Mouse (Mus musculus): ENCODE measurements at regions not wholly inside any gene's neighbourhood (a gene's known extent, or its start where the extent isn't known, plus 50 kb on each side); places are given as distances from the start of the nearest gene placed in this dataset.

DNA sequence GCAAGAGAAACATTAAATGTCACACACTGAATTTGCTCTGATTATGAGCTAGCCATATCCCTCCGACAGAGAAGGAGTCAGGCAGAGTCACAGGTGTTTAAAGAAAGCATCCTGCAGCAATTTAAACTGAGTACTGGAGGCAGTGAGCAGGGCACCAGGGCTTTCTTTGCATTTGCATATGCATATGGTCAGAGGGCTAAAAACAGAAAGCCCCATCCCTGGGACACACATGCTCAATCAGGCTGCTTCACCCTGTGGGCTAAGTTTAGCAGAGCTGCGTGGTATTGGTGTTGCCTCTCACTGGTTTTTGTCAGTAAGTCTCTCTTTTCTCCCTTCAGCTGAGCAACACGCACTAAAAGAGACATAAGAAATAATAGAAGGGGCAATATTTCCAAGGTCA, 289.9 kb upstream of the Rps6ka3 start:
- Histone ChIP-seq H3K9me3 (replicated peaks; ENCODE audit: control insufficient read depth, low read length, poor library complexity, severe bottlenecking) (no peaks in the 10 kb centered on the region), H3K4me1 (ENCODE audit: control insufficient read depth, insufficient read depth, low read length) (peaks cover 6% of the 10 kb centered on the region), H3K36me3 (ENCODE audit: control insufficient read depth, insufficient read depth, low read length) (no peaks in the 10 kb centered on the region), H3K9ac (ENCODE audit: low read depth, low read length) (no peak overlapping the region), H3K4me3 (ENCODE audit: low read depth, low read length) (no peak overlapping the region), H3K27me3 (ENCODE audit: control insufficient read depth, insufficient read depth, low read depth, low read length) (no peaks in the 10 kb centered on the region; the same call in 1 of the 2 replicates), H3K27ac (ENCODE audit: low read length) (no peak overlapping the region), H3K4me2 (ENCODE audit: low read length) (no peak overlapping the region)
- 40% methylated on average over 3 of the region's 3 CpGs for whole genome bisulfite sequencing
- no peak for ATAC-seq

DNA sequence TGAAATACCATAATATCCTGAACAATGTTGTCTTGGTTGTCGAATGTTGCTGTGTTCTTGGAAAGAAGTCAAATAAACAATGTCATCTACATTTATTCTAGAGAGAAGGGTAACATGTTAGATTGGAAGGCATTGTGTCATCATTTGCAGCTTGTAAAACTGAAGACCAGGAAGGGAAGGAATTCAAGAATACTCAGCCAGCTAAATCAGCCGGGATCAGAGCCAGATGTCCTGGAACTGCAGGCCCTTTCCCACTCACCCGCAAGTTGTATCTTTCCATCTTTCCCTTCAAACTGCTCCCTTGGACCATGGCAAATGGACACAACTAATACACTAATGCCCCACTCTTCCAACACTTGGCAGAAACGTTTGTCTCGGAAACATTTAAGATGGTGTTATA, 288.7 kb upstream of the Rps6ka3 start:
- WGBS: 41% methylated on average over 5 of the region's 5 CpGs
- Histone ChIP-seq H3K36me3 (ENCODE audit: control insufficient read depth, insufficient read depth, low read length) (no peaks in the 10 kb centered on the region), H3K4me1 (ENCODE audit: control insufficient read depth, insufficient read depth, low read length) (peaks cover 6% of the 10 kb centered on the region), H3K4me2 (ENCODE audit: low read length) (peak overlapping the region; percentile 44; the same call in 1 of the 2 replicates), H3K9me3 (replicated peaks; ENCODE audit: control insufficient read depth, low read length, poor library complexity, severe bottlenecking) (no peaks in the 10 kb centered on the region), H3K9ac (ENCODE audit: low read depth, low read length) (no peak overlapping the region), H3K4me3 (ENCODE audit: low read depth, low read length) (no peak overlapping the region), H3K27me3 (ENCODE audit: control insufficient read depth, insufficient read depth, low read depth, low read length) (no peaks in the 10 kb centered on the region; the same call in 1 of the 2 replicates), H3K27ac (ENCODE audit: low read length) (no peak overlapping the region)
- no peak for ATAC-seq

DNA sequence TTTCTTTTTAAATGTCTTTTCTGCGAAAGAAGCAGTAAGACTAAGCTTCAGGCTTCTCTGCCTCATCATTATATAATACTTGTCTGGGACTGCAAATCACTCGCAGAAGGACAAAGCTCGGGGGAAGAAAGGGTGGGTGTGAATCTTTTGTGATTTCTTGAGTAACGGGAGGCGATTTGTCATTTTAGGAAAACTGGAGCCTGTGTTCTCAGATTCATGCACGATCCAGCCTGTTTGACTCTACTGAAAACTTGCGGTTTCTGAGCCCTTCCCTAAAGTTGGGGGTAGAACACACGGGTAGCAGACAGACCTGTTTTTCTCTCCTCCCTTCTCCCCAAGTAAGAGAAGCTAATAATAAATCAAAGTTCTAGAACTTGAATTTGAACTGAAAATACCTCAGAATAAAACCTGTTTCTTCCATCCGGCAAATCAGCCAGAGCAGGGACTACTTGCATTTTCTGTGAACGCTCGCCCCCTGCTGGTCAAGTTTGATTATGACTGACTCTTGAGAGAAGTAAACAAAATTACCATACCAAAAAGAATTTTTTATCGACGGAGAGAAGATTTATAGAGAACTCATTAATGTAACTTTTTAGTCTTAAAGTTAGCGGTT, 288.2 kb upstream of the Rps6ka3 start:
- ATAC-seq: no peak
- no peak overlapping the region for H3K9ac ChIP-seq (ENCODE audit: low read depth, low read length)
- peak overlapping the region; percentile 10; the same call in 1 of the 2 replicates for H3K4me3 ChIP-seq (ENCODE audit: low read depth, low read length)
- H3K27me3 ChIP-seq (ENCODE audit: control insufficient read depth, insufficient read depth, low read depth, low read length): no peaks in the 10 kb centered on the region; the same call in 1 of the 2 replicates
- peaks cover 6% of the 10 kb centered on the region for H3K4me1 ChIP-seq (ENCODE audit: control insufficient read depth, insufficient read depth, low read length)
- no peaks in the 10 kb centered on the region for H3K36me3 ChIP-seq (ENCODE audit: control insufficient read depth, insufficient read depth, low read length)
- H3K9me3 ChIP-seq (replicated peaks; ENCODE audit: control insufficient read depth, low read length, poor library complexity, severe bottlenecking): no peaks in the 10 kb centered on the region
- H3K27ac ChIP-seq (ENCODE audit: low read length): no peak overlapping the region
- WGBS: 26% methylated on average over 14 of the region's 14 CpGs
- H3K4me2 ChIP-seq (ENCODE audit: low read length): peak overlapping the region; percentile 44

DNA sequence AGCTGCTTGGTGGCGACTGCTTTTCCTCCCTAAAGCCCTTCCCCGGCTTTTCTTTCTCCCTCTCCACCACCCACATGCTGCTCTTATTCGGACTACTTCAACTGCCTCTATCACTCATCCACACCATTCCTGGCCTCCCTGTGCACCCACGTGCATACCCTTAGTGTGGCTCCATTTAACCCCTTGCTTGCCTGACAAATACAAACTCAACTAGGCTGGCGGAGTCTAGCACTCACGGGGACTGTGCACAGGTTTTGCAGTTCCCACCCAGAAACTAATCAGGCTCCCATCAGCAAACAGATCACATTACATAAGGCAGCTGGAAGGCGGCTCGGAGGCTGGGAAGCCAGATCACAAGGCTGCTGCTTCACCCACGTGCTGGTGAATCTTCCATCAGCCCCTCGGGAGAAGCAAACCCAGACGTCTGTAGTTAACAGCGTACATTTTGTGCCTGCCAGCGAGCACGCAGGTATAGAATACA, 287.0 kb upstream of the Rps6ka3 start:
- 17% methylated on average over 14 of the region's 14 CpGs for WGBS
- Histone ChIP-seq H3K4me2 (ENCODE audit: low read length) (peak overlapping the region; percentile 56), H3K27ac (ENCODE audit: low read length) (no peak overlapping the region), H3K4me1 (ENCODE audit: control insufficient read depth, insufficient read depth, low read length) (peaks cover 6% of the 10 kb centered on the region), H3K27me3 (ENCODE audit: control insufficient read depth, insufficient read depth, low read depth, low read length) (no peaks in the 10 kb centered on the region), H3K4me3 (ENCODE audit: low read depth, low read length) (peak overlapping the region; percentile 27), H3K9me3 (replicated peaks; ENCODE audit: control insufficient read depth, low read length, poor library complexity, severe bottlenecking) (no peaks in the 10 kb centered on the region), H3K36me3 (ENCODE audit: control insufficient read depth, insufficient read depth, low read length) (no peaks in the 10 kb centered on the region), H3K9ac (ENCODE audit: low read depth, low read length) (peak overlapping the region; percentile 38; the same call in 1 of the 2 replicates)
- peak; percentile 55 for ATAC-seq

DNA sequence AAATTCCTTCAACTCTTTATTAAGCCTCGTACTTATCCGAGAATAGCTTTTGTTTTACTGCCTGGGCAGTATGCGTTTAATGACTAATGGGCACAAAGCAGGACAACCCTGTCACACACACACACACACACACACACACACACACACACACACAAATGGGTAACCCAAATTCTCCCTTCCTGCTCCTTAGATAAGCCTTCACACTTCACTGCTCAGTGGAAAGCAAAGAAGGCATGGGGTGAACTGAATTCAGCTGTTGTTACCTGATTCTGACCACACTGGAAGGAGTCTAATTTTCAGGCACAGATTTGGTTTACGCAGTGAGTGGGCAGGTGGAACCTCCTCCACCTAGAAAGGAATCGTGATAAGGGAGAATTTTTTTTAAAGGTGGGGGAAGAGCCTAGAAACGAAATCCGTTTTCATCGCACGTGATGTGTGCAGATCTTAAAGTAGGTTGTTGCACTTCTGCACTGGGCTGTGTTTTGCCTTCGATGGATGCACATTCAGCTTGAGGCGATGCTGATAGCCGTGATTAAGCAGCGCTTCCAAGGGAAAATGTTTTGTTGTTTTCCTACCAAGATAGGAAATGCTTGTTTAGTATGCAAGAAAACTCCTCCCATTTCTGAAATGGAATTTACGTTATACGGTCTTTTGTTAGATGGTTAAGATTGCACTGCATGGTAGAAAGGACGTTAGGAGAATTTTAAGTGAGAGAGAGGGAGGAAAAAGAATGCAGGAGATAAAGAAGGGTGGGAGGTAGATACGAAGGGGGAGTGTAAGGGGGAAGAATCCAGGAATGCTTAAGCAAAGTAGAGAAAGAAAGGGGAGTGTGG, 286.2 kb upstream of the Rps6ka3 start:
- Histone ChIP-seq H3K4me3 (ENCODE audit: low read depth, low read length) (peak overlapping the region; percentile 27), H3K9me3 (replicated peaks; ENCODE audit: control insufficient read depth, low read length, poor library complexity, severe bottlenecking) (no peaks in the 10 kb centered on the region), H3K36me3 (ENCODE audit: control insufficient read depth, insufficient read depth, low read length) (no peaks in the 10 kb centered on the region), H3K9ac (ENCODE audit: low read depth, low read length) (peak overlapping the region; percentile 46; the same call in 1 of the 2 replicates), H3K4me1 (ENCODE audit: control insufficient read depth, insufficient read depth, low read length) (peaks cover 6% of the 10 kb centered on the region), H3K27me3 (ENCODE audit: control insufficient read depth, insufficient read depth, low read depth, low read length) (no peaks in the 10 kb centered on the region), H3K4me2 (ENCODE audit: low read length) (peak overlapping the region; percentile 56), H3K27ac (ENCODE audit: low read length) (peak overlapping the region; percentile 68)
- WGBS: 26% methylated on average over 17 of the region's 17 CpGs
- peak; percentile 50 for ATAC-seq

DNA sequence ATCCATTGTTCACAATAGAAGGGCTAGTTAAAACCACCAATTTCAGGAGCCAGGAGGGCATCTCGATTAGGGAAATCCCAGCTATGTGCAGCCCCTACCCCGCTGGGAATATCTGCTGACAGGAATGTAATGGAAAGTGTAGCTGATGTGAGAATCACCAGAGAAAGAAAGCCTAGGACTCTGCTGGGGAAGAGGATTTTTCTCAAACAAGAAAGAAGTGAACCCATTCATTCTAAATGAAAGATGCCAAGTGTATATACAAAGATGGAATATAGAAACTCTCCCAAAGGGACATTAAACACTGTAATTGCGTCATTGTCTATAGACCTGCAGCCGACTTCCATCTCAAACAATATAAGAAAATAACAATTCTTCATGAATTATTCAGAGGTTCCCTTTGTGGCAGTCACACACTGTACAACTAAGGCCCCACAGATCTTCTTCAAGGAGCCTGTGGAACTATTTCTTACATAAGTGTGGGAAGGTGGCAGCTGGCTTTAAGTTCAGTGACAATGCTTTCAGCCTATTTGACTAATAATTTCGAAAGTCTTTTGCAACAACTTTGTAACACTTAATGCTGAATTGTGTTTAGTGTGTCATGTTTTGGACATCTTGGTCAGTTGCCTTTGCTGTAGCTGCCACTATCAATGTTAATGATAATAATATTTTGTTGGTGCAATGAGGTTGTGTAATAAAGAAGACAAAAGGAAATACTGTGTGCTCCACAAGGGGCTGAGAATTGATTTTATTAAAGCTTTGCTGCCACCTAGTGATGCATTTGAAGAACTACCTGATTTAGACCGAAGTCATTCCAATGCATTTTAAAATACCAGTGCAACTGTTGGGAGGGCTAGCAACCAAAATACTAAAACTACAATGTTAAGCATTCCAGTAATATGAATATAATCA, 285.4 kb upstream of the Rps6ka3 start:
- 23% methylated on average over 6 of the region's 6 CpGs for WGBS
- Histone ChIP-seq H3K4me1 (ENCODE audit: control insufficient read depth, insufficient read depth, low read length) (peaks cover 6% of the 10 kb centered on the region), H3K27me3 (ENCODE audit: control insufficient read depth, insufficient read depth, low read depth, low read length) (no peaks in the 10 kb centered on the region)

DNA sequence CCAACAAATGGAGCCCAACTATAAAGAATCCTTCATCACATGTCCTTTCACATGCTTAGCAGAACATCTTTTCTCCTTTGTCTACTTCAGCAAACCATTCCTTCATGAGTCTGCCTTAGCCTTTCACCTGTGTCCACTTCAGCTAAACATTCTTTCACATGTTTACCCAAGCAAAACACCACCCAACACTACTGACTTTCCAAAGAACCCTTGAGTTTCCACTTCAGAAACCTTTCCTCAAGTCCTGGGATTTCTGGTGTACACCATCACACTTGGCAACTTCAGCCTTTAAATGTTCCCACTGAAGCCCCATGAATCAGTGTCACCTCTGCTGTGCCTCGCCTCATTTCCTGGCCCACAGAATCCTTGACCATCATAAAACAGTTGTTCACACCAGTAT, 278.2 kb upstream of the Rps6ka3 start:
- ATAC-seq: no peak

More for the DNA sequence above, 285.4 kb upstream of the Rps6ka3 start:
- Histone ChIP-seq H3K9me3 (replicated peaks; ENCODE audit: control insufficient read depth, low read length, poor library complexity, severe bottlenecking) (no peaks in the 10 kb centered on the region), H3K9ac (ENCODE audit: low read depth, low read length) (peak overlapping the region; percentile 46; the same call in 1 of the 2 replicates), H3K4me3 (ENCODE audit: low read depth, low read length) (peak overlapping the region; percentile 27), H3K4me2 (ENCODE audit: low read length) (peak overlapping the region; percentile 56), H3K27ac (ENCODE audit: low read length) (peak overlapping the region; percentile 68), H3K36me3 (ENCODE audit: control insufficient read depth, insufficient read depth, low read length) (no peaks in the 10 kb centered on the region)
- ATAC-seq: peak; percentile 73

DNA sequence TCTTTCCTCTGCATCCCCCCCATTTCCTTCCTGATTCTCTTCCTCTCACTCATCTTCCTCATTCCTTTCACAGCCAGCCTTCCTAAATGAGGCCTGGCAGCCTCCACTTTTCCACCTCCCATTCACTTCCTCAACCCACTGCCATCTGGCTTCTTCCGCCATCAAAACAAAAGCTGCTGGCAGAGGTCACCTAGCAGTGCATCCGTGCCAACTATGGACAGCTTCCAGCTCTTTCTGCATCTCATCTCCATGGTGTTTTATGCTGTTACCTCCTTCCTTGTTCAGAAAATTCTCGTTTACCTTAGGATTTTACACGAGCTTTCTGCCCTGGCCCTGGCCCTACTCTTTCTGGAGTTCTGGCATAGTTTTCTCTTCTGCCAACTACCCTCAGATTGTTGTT, 262.9 kb upstream of the Rps6ka3 start:
- no peak overlapping the region for H3K4me2 ChIP-seq (ENCODE audit: low read length)
- no peaks in the 10 kb centered on the region for H3K9me3 ChIP-seq (replicated peaks; ENCODE audit: control insufficient read depth, low read length, poor library complexity, severe bottlenecking)
- no peak for ATAC-seq
- H3K27ac ChIP-seq (ENCODE audit: low read length): no peak overlapping the region
- no peak overlapping the region for H3K4me3 ChIP-seq (ENCODE audit: low read depth, low read length)
- H3K4me1 ChIP-seq (ENCODE audit: control insufficient read depth, insufficient read depth, low read length): no peaks in the 10 kb centered on the region
- H3K9ac ChIP-seq (ENCODE audit: low read depth, low read length): no peak overlapping the region
- H3K27me3 ChIP-seq (ENCODE audit: control insufficient read depth, insufficient read depth, low read depth, low read length): no peaks in the 10 kb centered on the region
- 60% methylated on average over 4 of the region's 4 CpGs for WGBS
- no peaks in the 10 kb centered on the region for H3K36me3 ChIP-seq (ENCODE audit: control insufficient read depth, insufficient read depth, low read length)

More for the DNA sequence above, 278.2 kb upstream of the Rps6ka3 start:
- Histone ChIP-seq H3K4me2 (ENCODE audit: low read length) (no peak overlapping the region), H3K27ac (ENCODE audit: low read length) (no peak overlapping the region), H3K9me3 (replicated peaks; ENCODE audit: control insufficient read depth, low read length, poor library complexity, severe bottlenecking) (no peaks in the 10 kb centered on the region), H3K4me3 (ENCODE audit: low read depth, low read length) (no peak overlapping the region), H3K36me3 (ENCODE audit: control insufficient read depth, insufficient read depth, low read length) (no peaks in the 10 kb centered on the region), H3K9ac (ENCODE audit: low read depth, low read length) (no peak overlapping the region), H3K27me3 (ENCODE audit: control insufficient read depth, insufficient read depth, low read depth, low read length) (no peaks in the 10 kb centered on the region), H3K4me1 (ENCODE audit: control insufficient read depth, insufficient read depth, low read length) (no peaks in the 10 kb centered on the region)
- WGBS: 76% methylated on average over 1 of the region's 1 CpGs
